Mouse (Mus musculus): ENCODE measurements around the gene Fam20b. TPM values are rescaled to one million over a fixed set of nuclear protein-coding genes. Genes with fewer than 3 reads are reported as not detected.

Gene Fam20b
- total and polyA plus RNA-seq, 2 experiments from 2014 or later = 29.6 to 53.7 TPM

GRCm38 (mm10) chr1:156702151-156702550 is 16.7 kb downstream of the Fam20b start:
- DNase-seq (ENCODE audit: low spot score) (no peak), ATAC-seq (no peak)
- Histone ChIP-seq H3K36me3 (ENCODE audit: insufficient read depth, low read length) (peaks cover 45% of the 10 kb centered on the region), H3K27ac (no peak overlapping the region), H3K9ac (replicated peaks; ENCODE audit: low read length) (no peak overlapping the region), H3K9me3 (ENCODE audit: low read length) (no peaks in the 10 kb centered on the region), H3K4me1 (ENCODE audit: insufficient read depth, low read length) (no peaks in the 10 kb centered on the region), H3K27me3 (ENCODE audit: insufficient read depth, low read length) (no peaks in the 10 kb centered on the region), H3K4me3 (ENCODE audit: low read length) (no peak overlapping the region), H3K4me2 (ENCODE audit: low read depth, low read length) (no peak overlapping the region)
- WGBS = 91% methylated on average over 7 of the region's 7 CpGs
- TF ChIP-seq CTCF (IDR thresholded peaks at IDR 0.05; ENCODE audit: low read depth) = no peak

DNA sequence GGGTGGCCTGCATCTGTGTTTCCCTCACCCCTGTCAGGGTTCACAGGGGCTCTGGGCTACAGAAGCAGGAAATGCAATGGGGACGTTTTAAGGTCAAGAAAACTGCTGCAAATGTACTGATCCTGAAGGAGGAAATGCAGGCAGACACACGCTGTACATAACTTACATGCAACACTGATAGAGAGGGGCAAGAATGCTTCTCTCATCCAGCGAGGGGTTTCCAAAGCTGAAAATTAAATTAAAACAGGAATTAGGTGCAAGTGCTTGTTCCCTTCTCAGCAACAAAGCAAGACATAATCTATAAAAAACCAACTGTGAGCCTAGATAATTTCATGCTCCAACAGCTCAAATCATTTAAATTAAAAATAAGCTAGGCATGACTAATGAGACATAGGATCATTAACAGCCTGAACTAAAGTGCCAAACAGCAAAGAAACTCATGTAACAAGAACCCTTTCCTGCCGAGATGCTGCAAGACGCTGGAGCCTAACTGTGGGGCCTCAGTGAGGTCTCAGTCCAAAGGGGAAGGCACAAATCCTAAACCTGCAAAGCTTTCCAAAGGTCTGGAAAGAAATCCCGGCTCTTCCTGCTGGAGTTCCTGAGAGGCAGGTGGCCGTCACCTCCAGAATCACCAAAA is 32.7 kb downstream of the Fam20b start:
- H3K27me3 ChIP-seq (ENCODE audit: insufficient read depth, low read length) = no peaks in the 10 kb centered on the region
- H3K9me3 ChIP-seq (ENCODE audit: low read length) = no peaks in the 10 kb centered on the region
- H3K9ac ChIP-seq (replicated peaks; ENCODE audit: low read length) = no peak overlapping the region
- ATAC-seq = no peak
- no peak overlapping the region for H3K4me3 ChIP-seq (ENCODE audit: low read length)
- H3K4me2 ChIP-seq (ENCODE audit: low read depth, low read length) = no peak overlapping the region
- no peak overlapping the region for H3K27ac ChIP-seq
- peaks cover 54% of the 10 kb centered on the region for H3K36me3 ChIP-seq (ENCODE audit: insufficient read depth, low read length)
- WGBS = 54% methylated on average over 7 of the region's 7 CpGs
- H3K4me1 ChIP-seq (ENCODE audit: insufficient read depth, low read length) = no peaks in the 10 kb centered on the region
- DNase-seq (ENCODE audit: low spot score) = no peak
- no peak for TF ChIP-seq CTCF (IDR thresholded peaks at IDR 0.05; ENCODE audit: low read depth)

GRCm38 (mm10) chr1:156679599-156679998 is 39.3 kb downstream of the Fam20b start:
- WGBS = 73% methylated on average over 9 of the region's 9 CpGs
- ATAC-seq (no peak), DNase-seq (ENCODE audit: low spot score) (no peak)
- H3K9me3 ChIP-seq (ENCODE audit: low read length) = no peaks in the 10 kb centered on the region
- H3K27me3 ChIP-seq (ENCODE audit: insufficient read depth, low read length) = no peaks in the 10 kb centered on the region
- H3K27ac ChIP-seq = no peak overlapping the region
- no peak overlapping the region for H3K4me3 ChIP-seq (ENCODE audit: low read length)
- no peak overlapping the region for H3K9ac ChIP-seq (replicated peaks; ENCODE audit: low read length)
- H3K4me2 ChIP-seq (ENCODE audit: low read depth, low read length) = no peak overlapping the region
- H3K36me3 ChIP-seq (ENCODE audit: insufficient read depth, low read length) = peaks cover 11% of the 10 kb centered on the region
- no peak for TF ChIP-seq CTCF (IDR thresholded peaks at IDR 0.05; ENCODE audit: low read depth)
- no peaks in the 10 kb centered on the region for H3K4me1 ChIP-seq (ENCODE audit: insufficient read depth, low read length)

- DNase-seq (ENCODE audit: low spot score) (no peak), ATAC-seq (no peak)
- H3K9me3 ChIP-seq (ENCODE audit: low read length) = no peaks in the 10 kb centered on the region
Observed at GRCm38 (mm10) chr1:156677230-156677629, 41.7 kb downstream of the Fam20b start.

DNA sequence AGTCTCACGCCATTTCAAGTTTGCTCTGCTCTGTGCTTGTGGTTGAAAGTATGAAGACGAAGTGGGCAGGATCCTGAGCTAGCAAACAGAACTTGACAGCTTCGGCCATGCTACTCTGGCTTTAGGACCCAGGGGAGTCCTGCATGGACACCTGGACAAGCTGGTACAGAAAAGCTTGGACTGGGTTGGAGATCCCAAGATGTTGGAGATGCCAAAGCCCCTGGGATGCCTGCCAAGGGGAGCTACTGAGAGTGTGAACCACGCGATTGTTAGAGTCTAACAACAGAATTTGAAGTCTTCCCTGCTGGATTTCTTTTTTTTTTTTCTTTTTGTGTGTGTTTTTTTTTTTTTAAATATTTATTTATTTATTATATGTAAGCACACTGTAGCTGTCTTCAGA is 42.3 kb downstream of the Fam20b start:
- no peak for DNase-seq (ENCODE audit: low spot score)
- H3K4me1 ChIP-seq (ENCODE audit: insufficient read depth, low read length) = no peaks in the 10 kb centered on the region; the same call in 1 of the 2 replicates

More at GRCm38 (mm10) chr1:156677230-156677629, 41.7 kb downstream of the Fam20b start:
- no peak overlapping the region for H3K4me3 ChIP-seq (ENCODE audit: low read length)
- 80% methylated on average over 3 of the region's 3 CpGs for WGBS
- no peaks in the 10 kb centered on the region for H3K27me3 ChIP-seq (ENCODE audit: insufficient read depth, low read length)
- H3K36me3 ChIP-seq (ENCODE audit: insufficient read depth, low read length) = peaks cover 5% of the 10 kb centered on the region; the same call in 1 of the 2 replicates
- H3K27ac ChIP-seq = no peak overlapping the region
- H3K4me1 ChIP-seq (ENCODE audit: insufficient read depth, low read length) = no peaks in the 10 kb centered on the region; the same call in 1 of the 2 replicates
- H3K9ac ChIP-seq (replicated peaks; ENCODE audit: low read length) = no peak overlapping the region
- no peak overlapping the region for H3K4me2 ChIP-seq (ENCODE audit: low read depth, low read length)
- no peak for TF ChIP-seq CTCF (IDR thresholded peaks at IDR 0.05; ENCODE audit: low read depth)

DNA sequence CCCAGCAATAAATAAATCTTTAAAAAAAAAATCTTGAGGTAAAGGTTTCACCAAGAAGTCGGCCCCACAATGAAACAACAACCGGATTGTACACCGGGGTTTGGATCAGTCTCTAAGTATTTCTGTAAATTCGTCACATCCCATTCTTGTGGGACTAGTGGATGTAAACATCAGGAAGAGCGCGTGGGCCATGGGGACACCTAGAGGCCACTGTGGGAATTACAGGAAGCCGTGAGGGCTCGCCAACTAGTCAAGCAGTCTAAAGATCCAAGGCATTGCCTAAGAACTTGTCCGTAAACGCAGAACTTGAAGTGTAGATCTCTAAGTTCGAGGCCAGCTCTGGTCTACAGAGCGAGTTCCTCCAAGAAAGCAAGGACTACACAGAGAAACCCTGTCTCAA is 42.7 kb downstream of the Fam20b start:
- no peak for ATAC-seq
- peak; percentile 87 for TF ChIP-seq CTCF (IDR thresholded peaks at IDR 0.05; ENCODE audit: low read depth)
- DNase-seq (ENCODE audit: low spot score) = peak; percentile 68
- Histone ChIP-seq H3K27ac (no peak overlapping the region), H3K4me3 (ENCODE audit: low read length) (no peak overlapping the region), H3K9ac (replicated peaks; ENCODE audit: low read length) (no peak overlapping the region), H3K36me3 (ENCODE audit: insufficient read depth, low read length) (peaks cover 5% of the 10 kb centered on the region; the same call in 1 of the 2 replicates), H3K9me3 (ENCODE audit: low read length) (no peaks in the 10 kb centered on the region), H3K4me1 (ENCODE audit: insufficient read depth, low read length) (no peaks in the 10 kb centered on the region; the same call in 1 of the 2 replicates), H3K4me2 (ENCODE audit: low read depth, low read length) (no peak overlapping the region), H3K27me3 (ENCODE audit: insufficient read depth, low read length) (no peaks in the 10 kb centered on the region)
- 38% methylated on average over 12 of the region's 12 CpGs for WGBS

More for the DNA sequence above, 42.3 kb downstream of the Fam20b start:
- Histone ChIP-seq H3K36me3 (ENCODE audit: insufficient read depth, low read length) (peaks cover 5% of the 10 kb centered on the region; the same call in 1 of the 2 replicates), H3K9ac (replicated peaks; ENCODE audit: low read length) (no peak overlapping the region), H3K4me2 (ENCODE audit: low read depth, low read length) (no peak overlapping the region), H3K27me3 (ENCODE audit: insufficient read depth, low read length) (no peaks in the 10 kb centered on the region), H3K27ac (no peak overlapping the region), H3K9me3 (ENCODE audit: low read length) (no peaks in the 10 kb centered on the region), H3K4me3 (ENCODE audit: low read length) (no peak overlapping the region)
- TF ChIP-seq CTCF (IDR thresholded peaks at IDR 0.05; ENCODE audit: low read depth) = no peak
- WGBS = 62% methylated on average over 5 of the region's 5 CpGs
- no peak for ATAC-seq
